Mouse (Mus musculus): ENCODE measurements around the gene Tectb.

GRCm38 (mm10) chr19:55191596-55191995 is 11.1 kb downstream of the Tectb start:
- TF ChIP-seq GATA1 (IDR thresholded peaks at IDR 0.05; ENCODE audit: borderline replicate concordance, low read length) (no peak), CTCF (IDR thresholded peaks at IDR 0.05; ENCODE audit: low read depth, low read length) (no peak), TAL1 (conservative IDR thresholded peaks at IDR 0.05; ENCODE audit: low read depth, low read length) (no peak), POLR2AphosphoS5 (IDR thresholded peaks at IDR 0.05; ENCODE audit: insufficient replicate concordance, low read depth, low read length) (no peak)

Data from G1E (cell line).